Mouse (Mus musculus): ENCODE results near the gene Rims4.

Gene Rims4

GRCm38 (mm10) chr2:163918317-163919258 lies at the start of gene Rims4:
Rims4 (minus strand) TSS chr2:163918683.
- H3K36me3 ChIP-seq (ENCODE audit: control insufficient read depth, insufficient read depth, low read length, poor library complexity, severe bottlenecking): no peaks in the 10 kb centered on the region
- no peak for DNase-seq (ENCODE audit: low read depth, low spot score)

GRCm38 (mm10) chr2:163965706-163966105 lies 47.2 kb upstream of the Rims4 start:
- Histone ChIP-seq H3K27me3 (ENCODE audit: control insufficient read depth, insufficient read depth, low read length, poor library complexity, severe bottlenecking) (no peaks in the 10 kb centered on the region), H3K36me3 (ENCODE audit: control insufficient read depth, insufficient read depth, low read length, poor library complexity, severe bottlenecking) (no peaks in the 10 kb centered on the region)
- no peak for DNase-seq (ENCODE audit: low read depth, low spot score)

More at GRCm38 (mm10) chr2:163918317-163919258, at the start of gene Rims4:
- no peaks in the 10 kb centered on the region for H3K27me3 ChIP-seq (ENCODE audit: control insufficient read depth, insufficient read depth, low read length, poor library complexity, severe bottlenecking)

- Histone ChIP-seq H3K27me3 (ENCODE audit: control insufficient read depth, insufficient read depth, low read length, poor library complexity, severe bottlenecking) (no peaks in the 10 kb centered on the region), H3K36me3 (ENCODE audit: control insufficient read depth, insufficient read depth, low read length, poor library complexity, severe bottlenecking) (no peaks in the 10 kb centered on the region)
- DNase-seq (ENCODE audit: low read depth, low spot score): no peak
These were observed 46.4 kb upstream of the Rims4 start for GRCm38 (mm10) chr2:163964606-163965560.

GRCm38 (mm10) chr2:163953622-163954310 lies 35.3 kb upstream of the Rims4 start:
- no peak for DNase-seq (ENCODE audit: low read depth, low spot score)
- H3K36me3 ChIP-seq (ENCODE audit: control insufficient read depth, insufficient read depth, low read length, poor library complexity, severe bottlenecking): no peaks in the 10 kb centered on the region
- no peaks in the 10 kb centered on the region for H3K27me3 ChIP-seq (ENCODE audit: control insufficient read depth, insufficient read depth, low read length, poor library complexity, severe bottlenecking)

GRCm38 (mm10) chr2:163951770-163952169 lies 33.3 kb upstream of the Rims4 start:
- DNase-seq (ENCODE audit: low read depth, low spot score): peak; percentile 44
- Histone ChIP-seq H3K36me3 (ENCODE audit: control insufficient read depth, insufficient read depth, low read length, poor library complexity, severe bottlenecking) (no peaks in the 10 kb centered on the region), H3K27me3 (ENCODE audit: control insufficient read depth, insufficient read depth, low read length, poor library complexity, severe bottlenecking) (no peaks in the 10 kb centered on the region)

- Histone ChIP-seq H3K36me3 (ENCODE audit: control insufficient read depth, insufficient read depth, low read length, poor library complexity, severe bottlenecking) (no peaks in the 10 kb centered on the region), H3K27me3 (ENCODE audit: control insufficient read depth, insufficient read depth, low read length, poor library complexity, severe bottlenecking) (no peaks in the 10 kb centered on the region)
- no peak for DNase-seq (ENCODE audit: low read depth, low spot score)
These were observed 29.5 kb upstream of the Rims4 start for GRCm38 (mm10) chr2:163947976-163948375.

- H3K36me3 ChIP-seq (ENCODE audit: control insufficient read depth, insufficient read depth, low read length, poor library complexity, severe bottlenecking): no peaks in the 10 kb centered on the region
- no peak for DNase-seq (ENCODE audit: low read depth, low spot score)
- H3K27me3 ChIP-seq (ENCODE audit: control insufficient read depth, insufficient read depth, low read length, poor library complexity, severe bottlenecking): no peaks in the 10 kb centered on the region
These were observed 27.7 kb upstream of the Rims4 start for GRCm38 (mm10) chr2:163946221-163946620.

- no peak for DNase-seq (ENCODE audit: low read depth, low spot score)
These were observed 26.0 kb upstream of the Rims4 start for GRCm38 (mm10) chr2:163944511-163944910.

GRCm38 (mm10) chr2:163943056-163943455 lies 24.6 kb upstream of the Rims4 start:
- Histone ChIP-seq H3K27me3 (ENCODE audit: control insufficient read depth, insufficient read depth, low read length, poor library complexity, severe bottlenecking) (no peaks in the 10 kb centered on the region), H3K36me3 (ENCODE audit: control insufficient read depth, insufficient read depth, low read length, poor library complexity, severe bottlenecking) (no peaks in the 10 kb centered on the region)
- no peak for DNase-seq (ENCODE audit: low read depth, low spot score)

More at GRCm38 (mm10) chr2:163944511-163944910, 26.0 kb upstream of the Rims4 start:
- Histone ChIP-seq H3K27me3 (ENCODE audit: control insufficient read depth, insufficient read depth, low read length, poor library complexity, severe bottlenecking) (no peaks in the 10 kb centered on the region), H3K36me3 (ENCODE audit: control insufficient read depth, insufficient read depth, low read length, poor library complexity, severe bottlenecking) (no peaks in the 10 kb centered on the region)

GRCm38 (mm10) chr2:163939522-163939921 lies 21.0 kb upstream of the Rims4 start:
- no peak for DNase-seq (ENCODE audit: low read depth, low spot score)
- Histone ChIP-seq H3K36me3 (ENCODE audit: control insufficient read depth, insufficient read depth, low read length, poor library complexity, severe bottlenecking) (no peaks in the 10 kb centered on the region), H3K27me3 (ENCODE audit: control insufficient read depth, insufficient read depth, low read length, poor library complexity, severe bottlenecking) (no peaks in the 10 kb centered on the region)

GRCm38 (mm10) chr2:163932151-163932550 lies 13.7 kb upstream of the Rims4 start:
- H3K36me3 ChIP-seq (ENCODE audit: control insufficient read depth, insufficient read depth, low read length, poor library complexity, severe bottlenecking): no peaks in the 10 kb centered on the region
- no peak for DNase-seq (ENCODE audit: low read depth, low spot score)
- H3K27me3 ChIP-seq (ENCODE audit: control insufficient read depth, insufficient read depth, low read length, poor library complexity, severe bottlenecking): no peaks in the 10 kb centered on the region

GRCm38 (mm10) chr2:163928464-163929200 lies 10.1 kb upstream of the Rims4 start:
- Histone ChIP-seq H3K36me3 (ENCODE audit: control insufficient read depth, insufficient read depth, low read length, poor library complexity, severe bottlenecking) (no peaks in the 10 kb centered on the region), H3K27me3 (ENCODE audit: control insufficient read depth, insufficient read depth, low read length, poor library complexity, severe bottlenecking) (no peaks in the 10 kb centered on the region)

GRCm38 (mm10) chr2:163925044-163925443 lies 6.6 kb upstream of the Rims4 start:
- H3K27me3 ChIP-seq (ENCODE audit: control insufficient read depth, insufficient read depth, low read length, poor library complexity, severe bottlenecking): no peaks in the 10 kb centered on the region
- no peak for DNase-seq (ENCODE audit: low read depth, low spot score)
- no peaks in the 10 kb centered on the region for H3K36me3 ChIP-seq (ENCODE audit: control insufficient read depth, insufficient read depth, low read length, poor library complexity, severe bottlenecking)

More at GRCm38 (mm10) chr2:163928464-163929200, 10.1 kb upstream of the Rims4 start:
- no peak for DNase-seq (ENCODE audit: low read depth, low spot score)

GRCm38 (mm10) chr2:163924531-163924930 lies 6.0 kb upstream of the Rims4 start:
- H3K27me3 ChIP-seq (ENCODE audit: control insufficient read depth, insufficient read depth, low read length, poor library complexity, severe bottlenecking): no peaks in the 10 kb centered on the region
- no peaks in the 10 kb centered on the region for H3K36me3 ChIP-seq (ENCODE audit: control insufficient read depth, insufficient read depth, low read length, poor library complexity, severe bottlenecking)
- no peak for DNase-seq (ENCODE audit: low read depth, low spot score)
